Mouse (Mus musculus) cortical plate, adult 2 months (tissue): Measurements from ENCODE around the gene Pwp2. TPM values are rescaled to one million over a fixed set of nuclear protein-coding genes. Genes with fewer than 3 reads are reported as not detected.

Source experiments
- H3K27ac ChIP-seq: fragments of 200-500 bp; 2 replicates; pipeline ENCODE4 v1.5.1; 2012; ENCODE audit warnings: low read length, control low read depth, inconsistent platforms; ENCODE audit not compliant: insufficient read depth
- H3K4me1 ChIP-seq: fragments of 200-500 bp; 2 replicates; pipeline ENCODE4 v1.6.1; 2011; ENCODE audit warnings: low read length; ENCODE audit not compliant: control insufficient read depth, insufficient read depth
- H3K4me3 ChIP-seq: fragments of 200-500 bp; 2 replicates; pipeline ENCODE4 v1.5.1; 2011; ENCODE audit warnings: mild to moderate bottlenecking, low read length, control low read depth; ENCODE audit not compliant: insufficient read depth
- CTCF ChIP-seq: fragments of 200-500 bp; IDR thresholded peaks from 2 replicates; pipeline ENCODE4 v1.5.1; 2011; ENCODE audit warnings: mild to moderate bottlenecking, control low read depth, low read length; ENCODE audit not compliant: insufficient read depth; ENCODE audit errors: extremely low read depth
- POLR2A ChIP-seq: fragments of 200-500 bp; IDR thresholded peaks from 2 replicates; pipeline ENCODE4 v1.6.1; 2011; ENCODE audit warnings: mild to moderate bottlenecking, low read length, control low read depth; ENCODE audit not compliant: insufficient read depth; ENCODE audit errors: extremely low read depth
- polyA plus RNA-seq: library from polyadenylated mRNA; depleted of rRNA; stranded (reverse); fragments of >200 nt; gene quantifications from 2 replicates; pipeline ENCODE4 v1.2.3, GENCODE M21; 2012

The Pwp2 gene
- polyA plus RNA-seq, 1 experiment = 18.2 TPM

GRCm38 (mm10) chr10:78163241-78163640 lies 21.7 kb downstream of the Pwp2 start:
- no peak for TF ChIP-seq POLR2A
- no peak for TF ChIP-seq CTCF
- Histone ChIP-seq H3K4me1 (no peaks in the 10 kb centered on the region), H3K27ac (no peak overlapping the region), H3K4me3 (no peak overlapping the region)

DNA sequence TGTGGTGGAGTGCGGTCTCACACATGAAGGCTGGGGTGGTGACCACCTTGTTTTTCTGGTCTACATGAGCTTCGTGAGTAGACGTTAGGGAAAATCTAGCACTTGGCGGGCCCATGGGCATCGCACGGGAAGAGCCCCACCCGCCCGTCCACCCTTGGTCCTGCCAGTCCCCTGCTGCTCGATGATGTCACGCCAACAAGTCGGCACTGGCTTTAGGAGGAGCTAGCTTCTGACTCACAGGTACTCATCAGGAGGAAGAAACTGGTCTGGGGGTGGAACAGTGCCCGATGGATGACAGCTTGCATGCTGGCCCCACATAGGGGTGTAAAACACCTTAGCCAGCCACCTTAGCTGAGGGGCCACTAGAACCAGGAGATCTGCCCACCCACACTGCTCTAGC lies 22.3 kb downstream of the Pwp2 start:
- no peak overlapping the region for H3K4me3 ChIP-seq
- TF ChIP-seq POLR2A (no peak), CTCF (no peak)

GRCm38 (mm10) chr10:78161096-78161495 lies 23.9 kb downstream of the Pwp2 start:
- Histone ChIP-seq H3K4me1 (no peaks in the 10 kb centered on the region), H3K27ac (no peak overlapping the region), H3K4me3 (no peak overlapping the region)
- TF ChIP-seq CTCF (no peak), POLR2A (no peak)

More for the DNA sequence above, 22.3 kb downstream of the Pwp2 start:
- Histone ChIP-seq H3K27ac (no peak overlapping the region), H3K4me1 (no peaks in the 10 kb centered on the region)

DNA sequence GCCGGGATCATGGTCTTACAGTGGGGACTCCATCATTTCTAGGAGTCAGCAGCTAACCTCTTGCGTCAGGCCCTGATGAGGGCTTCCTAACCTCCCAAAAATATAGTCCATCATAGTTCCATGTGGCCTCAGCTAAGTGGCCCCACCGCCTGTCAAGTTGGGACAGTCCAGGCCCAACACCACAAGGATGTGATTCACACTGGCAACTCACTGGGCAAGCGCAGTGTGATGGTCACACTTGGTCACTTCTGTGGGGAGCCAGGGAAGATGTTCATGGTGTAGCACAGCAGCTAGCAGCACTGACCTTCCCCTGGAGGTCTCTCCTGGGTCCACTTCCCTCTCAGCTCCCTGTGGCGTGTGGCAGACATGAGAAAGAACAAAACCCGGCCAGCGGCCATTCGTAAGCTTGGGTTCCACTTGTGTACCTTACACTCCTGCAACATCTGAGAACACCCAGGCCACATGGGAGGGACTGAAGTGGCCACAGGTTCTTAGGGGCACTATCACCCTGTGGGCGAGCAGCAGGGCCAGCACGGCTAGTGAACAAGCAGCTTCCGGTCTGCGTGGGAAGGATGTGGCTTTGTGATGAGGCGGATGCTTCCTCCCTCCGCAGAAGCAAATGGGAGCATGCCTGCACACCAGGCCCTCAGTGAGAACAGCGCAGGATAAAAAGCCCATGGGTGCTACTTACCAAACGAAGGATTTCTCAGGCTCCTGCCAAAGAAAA lies 24.4 kb downstream of the Pwp2 start:
- no peak for TF ChIP-seq CTCF
- TF ChIP-seq POLR2A = 0 out of 2 replicates have a peak, but pooled peaks have one; percentile 3
- H3K4me1 ChIP-seq = no peaks in the 10 kb centered on the region
- no peak overlapping the region for H3K27ac ChIP-seq
- H3K4me3 ChIP-seq = no peak overlapping the region

DNA sequence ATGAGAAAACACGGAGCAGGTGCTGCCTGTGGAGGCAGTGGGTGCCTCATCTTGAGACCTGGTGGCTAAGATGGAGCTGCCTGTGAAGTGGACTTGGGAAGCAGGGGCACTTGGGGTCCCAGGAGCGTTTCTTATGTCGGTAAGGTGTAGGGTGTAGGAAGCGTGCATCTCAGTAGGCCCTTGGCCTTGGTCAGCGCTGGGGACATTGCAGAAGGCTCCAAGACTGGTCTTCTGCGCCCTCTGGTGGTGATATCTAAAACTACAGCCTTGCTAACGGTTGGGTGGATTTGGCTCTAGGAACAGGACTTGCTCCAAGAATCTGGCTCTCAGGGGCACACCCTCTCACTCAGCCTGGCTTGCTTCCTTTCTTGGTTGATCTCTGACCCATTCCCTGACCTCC lies 25.0 kb downstream of the Pwp2 start:
- no peak overlapping the region for H3K4me3 ChIP-seq

DNA sequence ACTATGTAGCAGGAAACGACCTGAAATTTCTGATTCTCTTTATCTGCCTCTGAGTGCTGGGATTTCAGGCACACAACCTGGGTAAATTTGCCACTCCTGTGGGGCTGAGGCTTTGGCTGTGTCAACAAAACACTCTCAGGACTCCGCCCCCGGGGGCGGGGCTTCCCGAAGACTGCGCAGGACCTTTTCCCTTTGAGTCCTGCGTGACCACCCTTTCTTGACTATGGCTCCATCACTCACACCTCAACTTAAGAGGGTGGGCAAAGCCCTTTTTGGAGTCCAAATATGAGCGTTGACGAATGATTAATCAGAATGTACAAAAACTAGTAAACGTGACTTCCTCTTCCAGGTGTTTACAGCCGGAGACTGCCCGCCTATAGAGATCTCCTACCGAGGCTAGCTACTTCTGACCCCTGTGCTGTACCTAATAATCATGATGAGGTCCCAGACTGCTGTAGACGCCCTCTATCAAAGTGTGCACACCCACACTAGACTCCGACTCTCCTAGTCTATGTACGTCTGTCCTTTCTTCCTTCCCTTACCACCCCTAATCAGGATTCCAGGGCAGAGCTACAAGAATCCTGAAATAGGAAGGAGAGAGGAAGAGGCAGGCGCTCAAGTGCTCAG lies 25.6 kb downstream of the Pwp2 start:
- no peak overlapping the region for H3K27ac ChIP-seq

More for the DNA sequence above, 25.0 kb downstream of the Pwp2 start:
- Histone ChIP-seq H3K4me1 (no peaks in the 10 kb centered on the region), H3K27ac (no peak overlapping the region)
- TF ChIP-seq CTCF = peak; percentile 93
- peak; percentile 41; the same call in 1 of the 2 replicates for TF ChIP-seq POLR2A

GRCm38 (mm10) chr10:78158041-78158440 lies 26.9 kb downstream of the Pwp2 start:
- no peaks in the 10 kb centered on the region for H3K4me1 ChIP-seq
- H3K27ac ChIP-seq = no peak overlapping the region
- no peak for TF ChIP-seq CTCF
- TF ChIP-seq POLR2A = no peak

More for the DNA sequence above, 25.6 kb downstream of the Pwp2 start:
- H3K4me3 ChIP-seq = no peak overlapping the region
- 0 out of 2 replicates have a peak, but pooled peaks have one; percentile 37 for TF ChIP-seq POLR2A
- TF ChIP-seq CTCF = no peak
- H3K4me1 ChIP-seq = no peaks in the 10 kb centered on the region

DNA sequence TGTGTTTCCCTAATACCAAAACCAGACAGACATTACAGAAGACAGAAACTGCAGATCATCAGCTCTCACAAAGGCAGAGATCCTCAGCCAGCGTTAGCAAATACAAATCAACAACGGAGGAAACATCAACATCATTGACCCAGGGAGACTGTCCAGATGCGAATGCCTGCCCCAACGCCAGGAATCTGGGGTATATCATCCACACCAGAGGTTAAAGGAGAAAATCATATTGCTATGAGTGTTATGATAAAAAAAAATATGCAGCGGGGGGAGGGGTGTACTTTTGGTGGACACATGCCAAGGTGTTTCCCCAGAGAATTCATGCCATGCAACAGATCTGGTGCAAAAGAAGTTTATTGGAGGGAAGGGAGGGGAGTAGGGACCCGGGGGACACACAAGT lies 28.0 kb downstream of the Pwp2 start:
- no peak overlapping the region for H3K27ac ChIP-seq
- no peaks in the 10 kb centered on the region for H3K4me1 ChIP-seq
- TF ChIP-seq POLR2A = no peak
- TF ChIP-seq CTCF = no peak
- no peak overlapping the region for H3K4me3 ChIP-seq

More at GRCm38 (mm10) chr10:78158041-78158440, 26.9 kb downstream of the Pwp2 start:
- H3K4me3 ChIP-seq = no peak overlapping the region

GRCm38 (mm10) chr10:78148834-78149766 lies 35.8 kb downstream of the Pwp2 start:
- Histone ChIP-seq H3K4me3 (no peak overlapping the region), H3K4me1 (peaks cover 2% of the 10 kb centered on the region; the same call in 1 of the 2 replicates), H3K27ac (no peak overlapping the region)
- no peak for TF ChIP-seq POLR2A
- TF ChIP-seq CTCF = no peak
